Mouse (Mus musculus): ENCODE data around the gene Tnnc1. TPM values are rescaled to one million over a fixed set of nuclear protein-coding genes. Genes with fewer than 3 reads are reported as not detected.

The Tnnc1 gene
- polyA plus RNA-seq, 1 experiment from 2014 or later, result 63.0 TPM

- 88% methylated on average over 13 of the region's 13 CpGs for WGBS
- Histone ChIP-seq H3K4me1 (ENCODE audit: control insufficient read depth, insufficient read depth, low read length) (no peaks in the 10 kb centered on the region; the same call in 1 of the 2 replicates), H3K9ac (ENCODE audit: low read length) (no peak overlapping the region), H3K27me3 (ENCODE audit: control insufficient read depth, insufficient read depth, low read length) (no peaks in the 10 kb centered on the region), H3K36me3 (ENCODE audit: control insufficient read depth, insufficient read depth, low read length) (no peaks in the 10 kb centered on the region), H3K4me2 (ENCODE audit: low read depth) (no peak overlapping the region), H3K4me3 (ENCODE audit: low read depth, low read length) (no peak overlapping the region), H3K27ac (ENCODE audit: low read depth, low read length) (no peak overlapping the region), H3K9me3 (ENCODE audit: control insufficient read depth, low read length) (no peaks in the 10 kb centered on the region)
- DNase-seq (ENCODE audit: low spot score), result no peak
- ATAC-seq (ENCODE audit: insufficient read depth, low FRiP score, low TSS enrichment), result no peak
These were observed 24.4 kb downstream of the Tnnc1 start for GRCm38 (mm10) chr14:31232404-31233069.

- Histone ChIP-seq H3K27ac (ENCODE audit: low read depth, low read length) (no peak overlapping the region), H3K9ac (ENCODE audit: low read length) (no peak overlapping the region), H3K4me1 (ENCODE audit: control insufficient read depth, insufficient read depth, low read length) (no peaks in the 10 kb centered on the region; the same call in 1 of the 2 replicates), H3K9me3 (ENCODE audit: control insufficient read depth, low read length) (no peaks in the 10 kb centered on the region), H3K4me2 (ENCODE audit: low read depth) (no peak overlapping the region; the same call in 1 of the 2 replicates), H3K36me3 (ENCODE audit: control insufficient read depth, insufficient read depth, low read length) (no peaks in the 10 kb centered on the region), H3K27me3 (ENCODE audit: control insufficient read depth, insufficient read depth, low read length) (no peaks in the 10 kb centered on the region), H3K4me3 (ENCODE audit: low read depth, low read length) (no peak overlapping the region)
- no peak for DNase-seq (ENCODE audit: low spot score)
- no peak for ATAC-seq (ENCODE audit: insufficient read depth, low FRiP score, low TSS enrichment)
- 83% methylated on average over 14 of the region's 14 CpGs for WGBS
These were observed 25.2 kb downstream of the Tnnc1 start for GRCm38 (mm10) chr14:31233070-31233995.

- Histone ChIP-seq H3K4me3 (ENCODE audit: low read depth, low read length) (no peak overlapping the region), H3K36me3 (ENCODE audit: control insufficient read depth, insufficient read depth, low read length) (no peaks in the 10 kb centered on the region), H3K4me1 (ENCODE audit: control insufficient read depth, insufficient read depth, low read length) (no peaks in the 10 kb centered on the region; the same call in 1 of the 2 replicates), H3K9me3 (ENCODE audit: control insufficient read depth, low read length) (no peaks in the 10 kb centered on the region), H3K9ac (ENCODE audit: low read length) (0 out of 2 replicates have a peak overlapping the region, but pooled peaks have one; percentile 12), H3K27me3 (ENCODE audit: control insufficient read depth, insufficient read depth, low read length) (no peaks in the 10 kb centered on the region), H3K4me2 (ENCODE audit: low read depth) (no peak overlapping the region; the same call in 1 of the 2 replicates), H3K27ac (ENCODE audit: low read depth, low read length) (no peak overlapping the region)
- 18% methylated on average over 11 of the region's 11 CpGs for WGBS
- DNase-seq (ENCODE audit: low spot score) (peak; percentile 79), ATAC-seq (ENCODE audit: insufficient read depth, low FRiP score, low TSS enrichment) (no peak)
These were observed 26.0 kb downstream of the Tnnc1 start for GRCm38 (mm10) chr14:31233996-31234591.

- H3K27me3 ChIP-seq (ENCODE audit: control insufficient read depth, insufficient read depth, low read length), result no peaks in the 10 kb centered on the region
- no peaks in the 10 kb centered on the region for H3K36me3 ChIP-seq (ENCODE audit: control insufficient read depth, insufficient read depth, low read length)
- H3K4me3 ChIP-seq (ENCODE audit: low read depth, low read length), result no peak overlapping the region
- no peak overlapping the region for H3K27ac ChIP-seq (ENCODE audit: low read depth, low read length)
- H3K9me3 ChIP-seq (ENCODE audit: control insufficient read depth, low read length), result no peaks in the 10 kb centered on the region
- H3K4me2 ChIP-seq (ENCODE audit: low read depth), result no peak overlapping the region
- ATAC-seq (ENCODE audit: insufficient read depth, low FRiP score, low TSS enrichment) (no peak), DNase-seq (ENCODE audit: low spot score) (no peak)
- H3K4me1 ChIP-seq (ENCODE audit: control insufficient read depth, insufficient read depth, low read length), result no peaks in the 10 kb centered on the region; the same call in 1 of the 2 replicates
- no peak overlapping the region for H3K9ac ChIP-seq (ENCODE audit: low read length)
- WGBS, result 83% methylated on average over 7 of the region's 7 CpGs
These were observed 29.2 kb downstream of the Tnnc1 start for GRCm38 (mm10) chr14:31237101-31237882.

- Histone ChIP-seq H3K9me3 (ENCODE audit: control insufficient read depth, low read length) (no peaks in the 10 kb centered on the region), H3K4me3 (ENCODE audit: low read depth, low read length) (no peak overlapping the region), H3K36me3 (ENCODE audit: control insufficient read depth, insufficient read depth, low read length) (no peaks in the 10 kb centered on the region), H3K4me2 (ENCODE audit: low read depth) (no peak overlapping the region), H3K27me3 (ENCODE audit: control insufficient read depth, insufficient read depth, low read length) (no peaks in the 10 kb centered on the region), H3K27ac (ENCODE audit: low read depth, low read length) (no peak overlapping the region), H3K4me1 (ENCODE audit: control insufficient read depth, insufficient read depth, low read length) (no peaks in the 10 kb centered on the region), H3K9ac (ENCODE audit: low read length) (no peak overlapping the region)
- no peak for ATAC-seq (ENCODE audit: insufficient read depth, low FRiP score, low TSS enrichment)
- WGBS, result 61% methylated on average over 3 of the region's 3 CpGs
- DNase-seq (ENCODE audit: low spot score), result no peak
These were observed 32.4 kb downstream of the Tnnc1 start for GRCm38 (mm10) chr14:31240528-31240927.

GRCm38 (mm10) chr14:31244777-31245176 is 36.7 kb downstream of the Tnnc1 start:
- no peaks in the 10 kb centered on the region for H3K4me1 ChIP-seq (ENCODE audit: control insufficient read depth, insufficient read depth, low read length)
- no peaks in the 10 kb centered on the region for H3K27me3 ChIP-seq (ENCODE audit: control insufficient read depth, insufficient read depth, low read length)
- 88% methylated on average over 1 of the region's 1 CpGs for WGBS
- H3K36me3 ChIP-seq (ENCODE audit: control insufficient read depth, insufficient read depth, low read length), result no peaks in the 10 kb centered on the region
- no peak overlapping the region for H3K27ac ChIP-seq (ENCODE audit: low read depth, low read length)
- no peak overlapping the region for H3K4me2 ChIP-seq (ENCODE audit: low read depth)
- DNase-seq (ENCODE audit: low spot score) (no peak), ATAC-seq (ENCODE audit: insufficient read depth, low FRiP score, low TSS enrichment) (no peak)
- H3K9ac ChIP-seq (ENCODE audit: low read length), result no peak overlapping the region
- no peak overlapping the region for H3K4me3 ChIP-seq (ENCODE audit: low read depth, low read length)
- H3K9me3 ChIP-seq (ENCODE audit: control insufficient read depth, low read length), result no peaks in the 10 kb centered on the region

GRCm38 (mm10) chr14:31245946-31246345 is 37.8 kb downstream of the Tnnc1 start:
- no peak for DNase-seq (ENCODE audit: low spot score)
- Histone ChIP-seq H3K27me3 (ENCODE audit: control insufficient read depth, insufficient read depth, low read length) (no peaks in the 10 kb centered on the region), H3K9me3 (ENCODE audit: control insufficient read depth, low read length) (no peaks in the 10 kb centered on the region), H3K4me1 (ENCODE audit: control insufficient read depth, insufficient read depth, low read length) (0 out of 2 replicates have a peak, but pooled peaks cover 2% of the 10 kb centered on the region), H3K4me2 (ENCODE audit: low read depth) (no peak overlapping the region), H3K4me3 (ENCODE audit: low read depth, low read length) (no peak overlapping the region), H3K9ac (ENCODE audit: low read length) (no peak overlapping the region), H3K36me3 (ENCODE audit: control insufficient read depth, insufficient read depth, low read length) (no peaks in the 10 kb centered on the region), H3K27ac (ENCODE audit: low read depth, low read length) (no peak overlapping the region)
- WGBS, result 94% methylated on average over 1 of the region's 1 CpGs
- ATAC-seq (ENCODE audit: insufficient read depth, low FRiP score, low TSS enrichment), result no peak

GRCm38 (mm10) chr14:31248396-31248795 is 40.3 kb downstream of the Tnnc1 start:
- ATAC-seq (ENCODE audit: insufficient read depth, low FRiP score, low TSS enrichment), result no peak
- Histone ChIP-seq H3K4me2 (ENCODE audit: low read depth) (no peak overlapping the region), H3K27me3 (ENCODE audit: control insufficient read depth, insufficient read depth, low read length) (no peaks in the 10 kb centered on the region), H3K4me1 (ENCODE audit: control insufficient read depth, insufficient read depth, low read length) (peaks cover 9% of the 10 kb centered on the region; the same call in 1 of the 2 replicates), H3K9ac (ENCODE audit: low read length) (no peak overlapping the region), H3K27ac (ENCODE audit: low read depth, low read length) (no peak overlapping the region), H3K9me3 (ENCODE audit: control insufficient read depth, low read length) (no peaks in the 10 kb centered on the region), H3K36me3 (ENCODE audit: control insufficient read depth, insufficient read depth, low read length) (0 out of 2 replicates have a peak, but pooled peaks cover 2% of the 10 kb centered on the region), H3K4me3 (ENCODE audit: low read depth, low read length) (no peak overlapping the region)
- WGBS, result 92% methylated on average over 6 of the region's 6 CpGs
- DNase-seq (ENCODE audit: low spot score), result no peak

Measured in neural tube, embryonic 11.5 days (tissue).